ENCODE assay signal across 11 mouse cellular contexts in the genomic region with DNA sequence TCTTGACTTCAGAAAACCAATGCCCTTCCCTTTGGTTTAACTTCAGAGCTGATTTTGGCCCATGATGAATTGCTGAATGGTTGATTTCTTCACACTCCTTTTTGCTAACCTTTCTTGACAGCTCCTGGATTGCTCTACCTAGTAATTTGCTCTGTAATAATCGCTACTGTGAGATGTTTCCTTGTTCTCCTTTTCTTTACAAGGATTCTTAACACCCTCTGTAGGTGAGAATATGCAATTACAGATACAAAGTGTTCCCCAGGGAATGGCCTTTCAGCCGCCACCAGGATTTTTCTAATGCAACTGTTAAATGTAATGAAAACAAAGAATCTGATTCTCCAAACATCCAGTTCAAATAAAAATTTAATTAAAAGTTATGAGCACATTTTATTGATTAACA.
DNase-seq lines count a peak whose midpoint lies in the region; ATAC-seq and TF ChIP-seq lines count a peak whose summit lies in the region.
"Had no signal": no experiment of that assay in that cellular context is flagged by ENCODE, and none has a peak within 500 bp of the region (broad histone marks: within the 10 kb centered on the region; RNA-seq: fewer than 3 reads in every experiment).

No protein-coding gene starts in this region.

- WGBS in hindbrain, embryonic 14.5 days = 11% methylated on average over 2 of the region's 2 CpGs
- WGBS in hindbrain, embryonic 16.5 days = 16% methylated on average over 2 of the region's 2 CpGs
- WGBS in midbrain, postnatal 0 days = 8% methylated on average over 2 of the region's 2 CpGs
- WGBS in midbrain, embryonic 13.5 days = 17% methylated on average over 2 of the region's 2 CpGs

- no peak overlapping the region for H3K27ac ChIP-seq in hindbrain, embryonic 14.5 days
- no peak overlapping the region for H3K27ac ChIP-seq in hindbrain, embryonic 16.5 days (ENCODE audit: low read depth, low read length)
- H3K27ac ChIP-seq in midbrain, postnatal 0 days (ENCODE audit: low read depth, low read length) = no peak overlapping the region
- H3K27ac ChIP-seq in midbrain, embryonic 13.5 days = no peak overlapping the region
- H3K27ac ChIP-seq in cortical plate, adult 2 months (ENCODE audit: insufficient read depth, low read length) = no peak overlapping the region
- H3K27ac ChIP-seq: limb, embryonic 12.5 days had no signal

- DNase-seq in hindbrain, embryonic 14.5 days (ENCODE audit: low spot score) = peak; percentile 80
- peak; percentile 81 for DNase-seq in midbrain, postnatal 0 days (ENCODE audit: low spot score)
- no peak for DNase-seq in spleen, postnatal 36 days (ENCODE audit: low spot score in 2 of 2)

- no peak overlapping the region for H3K9ac ChIP-seq in hindbrain, embryonic 14.5 days
- no peak overlapping the region for H3K9ac ChIP-seq in hindbrain, embryonic 16.5 days (ENCODE audit: low read depth, low read length)
- H3K9ac ChIP-seq in midbrain, postnatal 0 days (replicated peaks; ENCODE audit: low read length, poor library complexity, severe bottlenecking) = no peak overlapping the region
- H3K9ac ChIP-seq in midbrain, embryonic 13.5 days (replicated peaks) = no peak overlapping the region
- H3K9ac ChIP-seq: limb, embryonic 12.5 days had no signal

- no peak for TF ChIP-seq POLR2A in cortical plate, adult 2 months (IDR thresholded peaks at IDR 0.05; ENCODE audit: extremely low read depth, insufficient read depth, low read length)

- ATAC-seq in hindbrain, embryonic 14.5 days (ENCODE audit: low FRiP score) = no peak
- no peak for ATAC-seq in hindbrain, embryonic 16.5 days
- no peak for ATAC-seq in midbrain, postnatal 0 days (ENCODE audit: low FRiP score)
- ATAC-seq in midbrain, embryonic 13.5 days = no peak
- ATAC-seq in erythroblast, adult 5-6 weeks (replicated peaks; ENCODE audit: low FRiP score, poor library complexity, severe bottlenecking) = no peak
- ATAC-seq in monocyte, adult 5-6 weeks (replicated peaks; ENCODE audit: insufficient number of reproducible peaks, low FRiP score, low TSS enrichment, poor library complexity, severe bottlenecking) = no peak
- ATAC-seq: activated CD4-positive, CD25-positive, alpha-beta regulatory T cell, adult 4 months had no signal

- no peak overlapping the region for H3K4me2 ChIP-seq in hindbrain, embryonic 14.5 days (replicated peaks)
- H3K4me2 ChIP-seq in hindbrain, embryonic 16.5 days (ENCODE audit: low read length) = no peak overlapping the region
- H3K4me2 ChIP-seq in midbrain, postnatal 0 days (ENCODE audit: low read depth, low read length, poor library complexity, severe bottlenecking) = no peak overlapping the region
- no peak overlapping the region for H3K4me2 ChIP-seq in midbrain, embryonic 13.5 days (replicated peaks)
- H3K4me2 ChIP-seq: limb, embryonic 12.5 days had no signal

- no peaks in the 10 kb centered on the region for H3K27me3 ChIP-seq in hindbrain, embryonic 14.5 days (ENCODE audit: control insufficient read depth, insufficient read depth, low read length)
- no peaks in the 10 kb centered on the region for H3K27me3 ChIP-seq in hindbrain, embryonic 16.5 days (replicated peaks; ENCODE audit: control insufficient read depth, insufficient read depth, low read length)
- no peaks in the 10 kb centered on the region for H3K27me3 ChIP-seq in midbrain, postnatal 0 days (ENCODE audit: insufficient read depth, low read length)
- peaks cover 4% of the 10 kb centered on the region; the same call in 1 of the 2 replicates for H3K27me3 ChIP-seq in midbrain, embryonic 13.5 days

- no peak overlapping the region for H3K4me3 ChIP-seq in hindbrain, embryonic 14.5 days (replicated peaks; ENCODE audit: low read length)
- no peak overlapping the region for H3K4me3 ChIP-seq in hindbrain, embryonic 16.5 days (ENCODE audit: low read length)
- no peak overlapping the region for H3K4me3 ChIP-seq in midbrain, postnatal 0 days (ENCODE audit: low read depth, low read length)
- no peak overlapping the region for H3K4me3 ChIP-seq in midbrain, embryonic 13.5 days (replicated peaks)
- H3K4me3 ChIP-seq in cortical plate, adult 2 months (ENCODE audit: insufficient read depth, low read length) = no peak overlapping the region
- H3K4me3 ChIP-seq: limb, embryonic 12.5 days; myocyte had no signal

- peak; percentile 71 for TF ChIP-seq CTCF in midbrain, postnatal 0 days (IDR thresholded peaks at IDR 0.05)
- TF ChIP-seq CTCF in cortical plate, adult 2 months (IDR thresholded peaks at IDR 0.05; ENCODE audit: extremely low read depth, insufficient read depth, low read length) = 0 out of 2 replicates have a peak, but pooled peaks have one; percentile 21

- no peaks in the 10 kb centered on the region for H3K4me1 ChIP-seq in hindbrain, embryonic 14.5 days (replicated peaks; ENCODE audit: control insufficient read depth, insufficient read depth, low read length)
- no peaks in the 10 kb centered on the region for H3K4me1 ChIP-seq in hindbrain, embryonic 16.5 days (ENCODE audit: control insufficient read depth, insufficient read depth, low read depth, low read length)
- no peaks in the 10 kb centered on the region for H3K4me1 ChIP-seq in midbrain, postnatal 0 days (ENCODE audit: insufficient read depth, low read length)
- H3K4me1 ChIP-seq in midbrain, embryonic 13.5 days (replicated peaks) = no peaks in the 10 kb centered on the region
- no peaks in the 10 kb centered on the region for H3K4me1 ChIP-seq in cortical plate, adult 2 months (ENCODE audit: control insufficient read depth, insufficient read depth, low read length)

- no peaks in the 10 kb centered on the region for H3K9me3 ChIP-seq in hindbrain, embryonic 14.5 days (ENCODE audit: control insufficient read depth, low read length)
- no peaks in the 10 kb centered on the region for H3K9me3 ChIP-seq in hindbrain, embryonic 16.5 days (ENCODE audit: control insufficient read depth, low read length)
- no peaks in the 10 kb centered on the region for H3K9me3 ChIP-seq in midbrain, postnatal 0 days (ENCODE audit: low read length)
- no peaks in the 10 kb centered on the region for H3K9me3 ChIP-seq in midbrain, embryonic 13.5 days
- H3K9me3 ChIP-seq: limb, embryonic 12.5 days had no signal

- H3K36me3 ChIP-seq in hindbrain, embryonic 14.5 days (replicated peaks; ENCODE audit: control insufficient read depth, insufficient read depth) = no peaks in the 10 kb centered on the region
- no peaks in the 10 kb centered on the region for H3K36me3 ChIP-seq in hindbrain, embryonic 16.5 days (ENCODE audit: control insufficient read depth, insufficient read depth, low read length)
- H3K36me3 ChIP-seq in midbrain, postnatal 0 days (ENCODE audit: insufficient read depth, low read length) = no peaks in the 10 kb centered on the region
- H3K36me3 ChIP-seq in midbrain, embryonic 13.5 days = no peaks in the 10 kb centered on the region
- H3K36me3 ChIP-seq: limb, embryonic 12.5 days had no signal

Comparison
In these comparisons a context has a peak if more than half of its experiments do, and no peak if none do; other contexts are left out.
1. DNase-seq: peak in hindbrain, embryonic 14.5 days (single experiment) and midbrain, postnatal 0 days (single experiment); none in spleen, postnatal 36 days (0 of 2).